In the genomic region with DNA sequence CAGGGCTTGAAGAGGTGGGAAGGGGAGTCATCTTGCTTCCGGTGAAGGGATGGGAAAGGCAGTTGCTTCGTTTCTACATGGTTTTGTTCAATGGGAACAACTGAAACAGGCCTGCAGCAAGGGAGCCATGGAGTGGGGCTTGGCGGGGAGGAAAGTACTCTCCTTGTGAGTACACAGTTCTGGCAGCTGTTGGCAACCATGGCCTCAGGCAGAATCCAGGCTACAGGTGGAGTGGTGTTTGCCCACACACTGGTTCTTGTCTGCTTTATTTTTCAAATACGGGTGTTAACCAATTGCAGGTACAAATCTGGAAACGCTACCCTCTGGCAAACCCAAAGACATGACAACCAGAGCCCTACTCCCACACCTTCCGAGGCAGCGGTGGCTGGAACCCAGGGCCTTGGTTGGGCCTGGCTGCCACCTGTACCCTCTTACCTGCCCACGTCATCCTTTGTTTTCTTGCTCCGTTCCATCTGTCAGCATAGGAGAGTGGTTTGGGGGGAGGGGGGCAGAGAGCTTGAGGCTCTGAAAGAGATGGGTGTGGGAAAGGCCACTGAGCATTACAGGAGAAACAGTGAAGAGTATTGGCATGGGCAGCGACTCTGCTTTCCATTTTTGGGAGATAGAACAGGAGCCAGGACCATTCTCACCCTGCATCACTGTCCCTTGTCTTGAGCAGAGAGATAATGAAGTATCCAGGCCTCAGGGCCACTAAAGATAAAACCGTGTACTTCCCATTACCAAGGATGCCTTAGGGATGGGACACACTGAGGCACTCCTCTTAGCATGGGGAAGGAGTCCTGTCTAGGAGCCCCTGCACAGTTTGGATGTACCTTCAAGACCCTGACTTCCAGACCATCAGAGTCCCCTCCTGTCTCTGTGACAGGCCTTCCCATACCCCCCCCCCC, we compare ENCODE assay signal across 15 mouse cellular contexts. TPM values are rescaled to one million over a fixed set of nuclear protein-coding genes. Genes with fewer than 3 reads are reported as not detected.
DNase-seq lines count a peak whose midpoint lies in the region; ATAC-seq and TF ChIP-seq lines count a peak whose summit lies in the region.
"Had no signal": no experiment of that assay in that cellular context is flagged by ENCODE, and none has a peak within 500 bp of the region (broad histone marks: within the 10 kb centered on the region; RNA-seq: fewer than 3 reads in every experiment).

No protein-coding gene starts in this region.

- H3K36me3 ChIP-seq in heart, embryonic 16.5 days (ENCODE audit: control insufficient read depth, insufficient read depth): no peaks in the 10 kb centered on the region
- no peaks in the 10 kb centered on the region for H3K36me3 ChIP-seq in liver, embryonic 12.5 days
- H3K36me3 ChIP-seq in liver, embryonic 11.5 days (ENCODE audit: control insufficient read depth, insufficient read depth, low read length): no peaks in the 10 kb centered on the region
- peaks cover 0 to 16% of the 10 kb centered on the region in 2 experiments; a peak in 2 of 4 replicates for H3K36me3 ChIP-seq in MEL (ENCODE audit: control insufficient read depth in 1 of 2, insufficient read depth in 2 of 2, low read length in 2 of 2)
- H3K36me3 ChIP-seq: embryonic facial prominence, embryonic 12.5 days had no signal

- H3K9me3 ChIP-seq in heart, embryonic 16.5 days (replicated peaks; ENCODE audit: control insufficient read depth, low read length): no peaks in the 10 kb centered on the region; the same call in 1 of the 2 replicates
- no peaks in the 10 kb centered on the region for H3K9me3 ChIP-seq in liver, embryonic 12.5 days (replicated peaks)
- H3K9me3 ChIP-seq in liver, embryonic 11.5 days (ENCODE audit: control insufficient read depth, low read length): no peaks in the 10 kb centered on the region
- no peaks in the 10 kb centered on the region for H3K9me3 ChIP-seq in MEL (replicated peaks; ENCODE audit: insufficient read depth, low read length)
- H3K9me3 ChIP-seq: embryonic facial prominence, embryonic 12.5 days had no signal

- H3K27ac ChIP-seq in cerebellum, adult 2 months (ENCODE audit: insufficient read depth, low read length): peak overlapping the region; percentile 81
- peak overlapping the region; percentile 33 for H3K27ac ChIP-seq in heart, embryonic 16.5 days (ENCODE audit: low read length)
- no peak overlapping the region for H3K27ac ChIP-seq in liver, embryonic 12.5 days
- H3K27ac ChIP-seq in liver, embryonic 11.5 days (ENCODE audit: low read depth, low read length): no peak overlapping the region
- no peak overlapping the region for H3K27ac ChIP-seq in MEL (ENCODE audit: control insufficient read depth, low read depth, low read length)
- H3K27ac ChIP-seq: embryonic facial prominence, embryonic 12.5 days had no signal

- no peak overlapping the region for H3K9ac ChIP-seq in heart, embryonic 16.5 days (ENCODE audit: low read length)
- H3K9ac ChIP-seq in liver, embryonic 12.5 days: no peak overlapping the region
- no peak overlapping the region for H3K9ac ChIP-seq in liver, embryonic 11.5 days (ENCODE audit: low read depth, low read length)
- H3K9ac ChIP-seq in MEL (ENCODE audit: control insufficient read depth, low read depth, low read length, poor library complexity, severe bottlenecking): no peak overlapping the region
- H3K9ac ChIP-seq: embryonic facial prominence, embryonic 12.5 days had no signal

- no peak for TF ChIP-seq POLR2A in cerebellum, adult 2 months (IDR thresholded peaks at IDR 0.05; ENCODE audit: borderline replicate concordance, insufficient read depth, low read length)
- TF ChIP-seq POLR2A in MEL (IDR thresholded peaks at IDR 0.05; ENCODE audit: control insufficient read depth in 1 of 2, insufficient read depth in 1 of 2, low read depth in 1 of 2, low read length in 2 of 2, poor library complexity in 1 of 2): no peak

- WGBS in cerebellum, adult 2 months: 33% methylated on average over 11 of the region's 11 CpGs
- WGBS in heart, embryonic 16.5 days: 72% methylated on average over 11 of the region's 11 CpGs
- 71% methylated on average over 11 of the region's 11 CpGs for WGBS in liver, embryonic 12.5 days (ENCODE audit: insufficient replicate concordance)
- WGBS in liver, embryonic 11.5 days: 79% methylated on average over 11 of the region's 11 CpGs

- peaks cover 56% of the 10 kb centered on the region for H3K4me1 ChIP-seq in cerebellum, adult 2 months (ENCODE audit: control insufficient read depth, insufficient read depth, low read length)
- H3K4me1 ChIP-seq in heart, embryonic 16.5 days (ENCODE audit: control insufficient read depth, insufficient read depth, low read length): peaks cover 65% of the 10 kb centered on the region
- peaks cover 66% of the 10 kb centered on the region for H3K4me1 ChIP-seq in liver, embryonic 12.5 days
- H3K4me1 ChIP-seq in liver, embryonic 11.5 days (replicated peaks; ENCODE audit: control insufficient read depth, insufficient read depth, low read length): peaks cover 31% of the 10 kb centered on the region
- peaks cover 6 to 25% of the 10 kb centered on the region in 2 experiments for H3K4me1 ChIP-seq in MEL (ENCODE audit: control insufficient read depth in 1 of 2, insufficient read depth in 2 of 2, low read length in 2 of 2)

- H3K27me3 ChIP-seq in cerebellum, adult 2 months (ENCODE audit: control insufficient read depth, insufficient read depth, low read length): no peaks in the 10 kb centered on the region
- H3K27me3 ChIP-seq in heart, embryonic 16.5 days (ENCODE audit: control insufficient read depth, insufficient read depth, low read length): no peaks in the 10 kb centered on the region
- peaks cover 5% of the 10 kb centered on the region for H3K27me3 ChIP-seq in liver, embryonic 12.5 days (replicated peaks)
- no peaks in the 10 kb centered on the region for H3K27me3 ChIP-seq in liver, embryonic 11.5 days (replicated peaks; ENCODE audit: control insufficient read depth, insufficient read depth, low read length)
- H3K27me3 ChIP-seq in MEL (ENCODE audit: control insufficient read depth in 1 of 2, insufficient read depth in 2 of 2, low read length in 2 of 2): no peaks in the 10 kb centered on the region
- H3K27me3 ChIP-seq: embryonic facial prominence, embryonic 12.5 days had no signal

- ATAC-seq in heart, embryonic 16.5 days (replicated peaks; ENCODE audit: extremely low read depth, insufficient read depth, low FRiP score): no peak
- ATAC-seq in liver, embryonic 12.5 days: peak; percentile 27; the same call in 1 of the 2 replicates
- ATAC-seq in liver, embryonic 11.5 days (replicated peaks; ENCODE audit: low FRiP score): no peak

- H3K79me2 ChIP-seq in MEL (ENCODE audit: control insufficient read depth, insufficient read depth, low read length, poor library complexity): no peaks in the 10 kb centered on the region

- no peak overlapping the region for H3K4me2 ChIP-seq in heart, embryonic 16.5 days (ENCODE audit: low read depth, low read length)
- H3K4me2 ChIP-seq in liver, embryonic 12.5 days: peak overlapping the region; percentile 27; the same call in 1 of the 2 replicates
- no peak overlapping the region for H3K4me2 ChIP-seq in liver, embryonic 11.5 days
- H3K4me2 ChIP-seq: embryonic facial prominence, embryonic 12.5 days had no signal

- no peak for TF ChIP-seq RAD21 in MEL (IDR thresholded peaks at IDR 0.05; ENCODE audit: low read depth, low read length)

- no peak overlapping the region for H3K4me3 ChIP-seq in cerebellum, adult 2 months (replicated peaks; ENCODE audit: insufficient read depth, low read depth, low read length)
- H3K4me3 ChIP-seq in heart, embryonic 16.5 days (ENCODE audit: low read length): no peak overlapping the region
- no peak overlapping the region for H3K4me3 ChIP-seq in liver, embryonic 12.5 days
- H3K4me3 ChIP-seq in liver, embryonic 11.5 days (ENCODE audit: low read depth, low read length): no peak overlapping the region
- no peak overlapping the region for H3K4me3 ChIP-seq in MEL (ENCODE audit: control insufficient read depth in 1 of 2, insufficient read depth in 1 of 2, low read depth in 2 of 2, low read length in 2 of 2)
- H3K4me3 ChIP-seq: embryonic facial prominence, embryonic 12.5 days had no signal

- TF ChIP-seq EP300 in MEL (IDR thresholded peaks at IDR 0.05; ENCODE audit: low read depth in 1 of 2, low read length in 2 of 2): no peak

- TF ChIP-seq CTCF in cerebellum, adult 2 months (IDR thresholded peaks at IDR 0.05; ENCODE audit: borderline replicate concordance, insufficient read depth, low read depth, low read length): no peak
- TF ChIP-seq CTCF in MEL (IDR thresholded peaks at IDR 0.05 in 2 of 3, conservative IDR thresholded peaks at IDR 0.05 in 1 of 3; ENCODE audit: control insufficient read depth in 1 of 3, insufficient read depth in 1 of 3, low read depth in 2 of 3, low read length in 3 of 3, poor library complexity in 1 of 3, severe bottlenecking in 1 of 3): no peak

- peak in 1 of 2 experiments; percentile 77 for DNase-seq in cerebellum, adult 2 months
- no peak for DNase-seq in cerebellum, adult 9-10 months
- DNase-seq in heart, postnatal 4 days: no peak
- DNase-seq in liver, embryonic 11.5 days (ENCODE audit: low spot score): no peak
- no peak for DNase-seq in MEL (ENCODE audit: low read depth, low spot score)
- DNase-seq in embryo, embryonic 10.5 days (ENCODE audit: low spot score): no peak
- DNase-seq: adrenal gland, postnatal 14 days; gastrocnemius, postnatal 36 days; kidney, adult 9 months; lung, postnatal 14 days; right cerebral cortex, postnatal 25 days; thymus, postnatal 36 days had no signal

TF ChIP-seq in MEL, 35 proteins besides CTCF, POLR2A, EP300 and RAD21 (continues in another document):
- peak; percentile 48 for TF ChIP-seq TAL1 (IDR thresholded peaks at IDR 0.05; ENCODE audit: low read length)
- TF ChIP-seq GATA1 (IDR thresholded peaks at IDR 0.05; ENCODE audit: low read depth, low read length): peak; percentile 59

RNA-seq across cellular contexts. Expression of a gene that starts 51.0 kb away (rescaled TPM):
- 23.9 and 28.6 TPM in 2 replicates for polyA plus RNA-seq in cerebellum, adult 2 months (2012; rRNA removed)
- 12.4 and 13.1 TPM in 2 replicates for polyA plus RNA-seq in heart, embryonic 16.5 days (2015; fragmentation: Nextera tagmentation; extraction: Ambion mirVana)
- total RNA-seq in heart, postnatal 4 days (2021): 10 to 100 TPM; 20.3 to 23.2 TPM
- 1.2 and 1.3 TPM in 2 replicates for polyA plus RNA-seq in liver, embryonic 12.5 days (2016; fragmentation: Nextera tagmentation; extraction: Ambion mirVana)
- polyA plus RNA-seq in liver, embryonic 11.5 days (2014; fragmentation: Nextera tagmentation; extraction: Ambion mirVana): 1.7 and 2.9 TPM in 2 replicates
- 0.35 and 0.46 TPM in 2 replicates for total RNA-seq in MEL (2012; rRNA removed)
- 1 to 10 TPM in 1 of 2 experiments, not detected in 1; 2.6 TPM for polyA plus RNA-seq in MEL (2012; ENCODE audit: insufficient read depth in 1 of 2, insufficient read length in 2 of 2, low read depth in 1 of 2, low replicate concordance in 2 of 2, missing spikeins in 1 of 2)

RNA-seq across cellular contexts. Expression of a gene that starts 53.6 kb away (rescaled TPM):
- 18.6 and 19.3 TPM in 2 replicates for polyA plus RNA-seq in cerebellum, adult 2 months (2012; rRNA removed)
- polyA plus RNA-seq in heart, embryonic 16.5 days (2015; fragmentation: Nextera tagmentation; extraction: Ambion mirVana): 19.7 and 21.0 TPM in 2 replicates
- total RNA-seq in heart, postnatal 4 days (2021): 10 to 100 TPM; 15.0 to 17.4 TPM
- 19.7 and 20.5 TPM in 2 replicates for polyA plus RNA-seq in liver, embryonic 12.5 days (2016; fragmentation: Nextera tagmentation; extraction: Ambion mirVana)
- 30.3 and 34.0 TPM in 2 replicates for polyA plus RNA-seq in liver, embryonic 11.5 days (2014; fragmentation: Nextera tagmentation; extraction: Ambion mirVana)
- total RNA-seq in MEL (2012; rRNA removed): 54.2 and 59.5 TPM in 2 replicates
- 10 to 100 TPM in 1 of 2 experiments, not detected in 1; 58.4 TPM for polyA plus RNA-seq in MEL (2012; ENCODE audit: insufficient read depth in 1 of 2, insufficient read length in 2 of 2, low read depth in 1 of 2, low replicate concordance in 2 of 2, missing spikeins in 1 of 2)

Comparison
In these comparisons a context has a peak if more than half of its experiments do, and no peak if none do; other contexts are left out.
1. H3K27ac ChIP-seq: peak in cerebellum, adult 2 months (single experiment) and heart, embryonic 16.5 days (single experiment); none in liver, embryonic 12.5 days (single experiment), liver, embryonic 11.5 days (single experiment) and MEL (single experiment).